Mouse (Mus musculus): ENCODE results near the gene Notch4. TPM values are rescaled to one million over a fixed set of nuclear protein-coding genes. Genes with fewer than 3 reads are reported as not detected.

Notch4 gene
- polyA plus RNA-seq, 1 experiment, result 4.3 TPM

DNA sequence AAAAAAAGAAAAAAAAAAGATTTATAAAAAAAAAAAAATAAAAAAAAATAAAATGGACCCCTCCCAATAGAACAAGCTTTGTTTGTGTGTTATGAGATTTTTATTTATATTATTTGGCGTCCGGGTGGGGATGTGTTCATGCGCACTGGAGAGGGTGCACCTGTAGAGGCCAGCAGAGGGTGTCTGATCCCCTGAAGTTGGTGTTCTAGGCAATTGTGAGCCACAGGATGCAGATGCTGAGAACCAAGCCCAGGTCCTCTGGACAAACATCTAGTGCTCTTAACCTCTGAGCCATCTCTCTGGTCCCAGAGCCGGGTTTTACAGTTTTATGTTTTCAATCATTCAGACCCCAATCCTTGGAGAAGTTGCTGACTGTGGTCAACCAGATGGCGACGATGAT is 3.6 kb upstream of the Notch4 start:
- no peak overlapping the region for H3K27ac ChIP-seq (ENCODE audit: insufficient read depth, low read length)
- 92% methylated on average over 6 of the region's 6 CpGs for WGBS
- no peak for DNase-seq
- no peaks in the 10 kb centered on the region for H3K4me1 ChIP-seq (ENCODE audit: control insufficient read depth, insufficient read depth, low read length)
- H3K4me3 ChIP-seq (replicated peaks; ENCODE audit: insufficient read depth, low read depth, low read length), result no peak overlapping the region
- no peak for TF ChIP-seq CTCF (IDR thresholded peaks at IDR 0.05; ENCODE audit: borderline replicate concordance, insufficient read depth, low read depth, low read length)
- no peak for TF ChIP-seq POLR2A (IDR thresholded peaks at IDR 0.05; ENCODE audit: borderline replicate concordance, insufficient read depth, low read length)
- no peaks in the 10 kb centered on the region for H3K27me3 ChIP-seq (ENCODE audit: control insufficient read depth, insufficient read depth, low read length)

DNA sequence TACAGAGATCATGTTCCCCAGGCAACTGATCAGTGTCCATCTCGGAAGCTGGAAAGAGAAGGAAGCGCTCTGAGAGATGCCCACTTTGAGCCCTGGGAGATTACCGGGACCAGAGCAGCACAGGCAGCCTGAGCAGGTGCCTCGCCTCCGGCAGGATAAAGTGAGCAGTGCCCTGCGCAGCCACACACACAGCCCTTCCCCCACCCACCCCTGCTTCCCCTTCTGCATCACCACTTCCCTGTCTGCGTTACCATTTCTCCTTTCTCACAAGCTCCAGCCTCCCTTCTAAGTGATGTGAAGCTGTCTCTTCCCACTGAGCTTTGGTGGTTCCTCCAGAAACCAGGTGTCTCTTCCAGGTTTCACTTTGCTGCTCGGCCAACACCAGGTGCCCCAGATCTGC is 2.9 kb upstream of the Notch4 start:
- TF ChIP-seq POLR2A (IDR thresholded peaks at IDR 0.05; ENCODE audit: borderline replicate concordance, insufficient read depth, low read length) (no peak), CTCF (IDR thresholded peaks at IDR 0.05; ENCODE audit: borderline replicate concordance, insufficient read depth, low read depth, low read length) (no peak)
- 51% methylated on average over 8 of the region's 8 CpGs for WGBS
- no peaks in the 10 kb centered on the region for H3K4me1 ChIP-seq (ENCODE audit: control insufficient read depth, insufficient read depth, low read length)
- no peak for DNase-seq
- no peak overlapping the region for H3K27ac ChIP-seq (ENCODE audit: insufficient read depth, low read length)
- no peaks in the 10 kb centered on the region for H3K27me3 ChIP-seq (ENCODE audit: control insufficient read depth, insufficient read depth, low read length)
- H3K4me3 ChIP-seq (replicated peaks; ENCODE audit: insufficient read depth, low read depth, low read length), result no peak overlapping the region

- no peak for TF ChIP-seq POLR2A (IDR thresholded peaks at IDR 0.05; ENCODE audit: borderline replicate concordance, insufficient read depth, low read length)
- TF ChIP-seq CTCF (IDR thresholded peaks at IDR 0.05; ENCODE audit: borderline replicate concordance, insufficient read depth, low read depth, low read length), result 0 out of 2 replicates have a peak, but pooled peaks have one; percentile 3
- no peaks in the 10 kb centered on the region for H3K4me1 ChIP-seq (ENCODE audit: control insufficient read depth, insufficient read depth, low read length)
- no peaks in the 10 kb centered on the region for H3K27me3 ChIP-seq (ENCODE audit: control insufficient read depth, insufficient read depth, low read length)
- no peak overlapping the region for H3K4me3 ChIP-seq (replicated peaks; ENCODE audit: insufficient read depth, low read depth, low read length)
- no peak overlapping the region for H3K27ac ChIP-seq (ENCODE audit: insufficient read depth, low read length)
- WGBS, result 59% methylated on average over 3 of the region's 3 CpGs
- no peak for DNase-seq
Measured at GRCm38 (mm10) chr17:34562595-34562994, 1.5 kb upstream of the Notch4 start.

DNA sequence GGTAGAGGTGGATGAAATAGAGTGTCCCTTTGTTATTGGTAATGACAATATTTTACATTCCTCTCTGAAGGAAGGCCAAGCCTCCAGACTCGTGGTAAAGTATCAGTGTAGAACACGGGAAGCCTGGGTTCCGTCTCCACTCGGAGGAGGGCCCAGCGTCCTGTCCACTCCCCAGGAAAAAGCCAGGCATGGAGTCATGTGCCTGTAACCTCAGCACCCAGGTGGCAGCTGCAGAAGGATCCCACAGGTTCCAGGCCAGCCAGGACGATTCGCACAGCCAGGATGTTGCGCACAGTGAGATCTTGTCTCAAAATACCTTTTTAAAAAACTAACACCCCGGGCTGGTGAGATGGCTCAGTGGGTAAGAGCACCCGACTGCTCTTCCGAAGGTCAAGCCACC is 714 bp upstream of the Notch4 start:
- TF ChIP-seq POLR2A (IDR thresholded peaks at IDR 0.05; ENCODE audit: borderline replicate concordance, insufficient read depth, low read length) (no peak), CTCF (IDR thresholded peaks at IDR 0.05; ENCODE audit: borderline replicate concordance, insufficient read depth, low read depth, low read length) (no peak)
- WGBS, result 78% methylated on average over 11 of the region's 11 CpGs
- Histone ChIP-seq H3K4me1 (ENCODE audit: control insufficient read depth, insufficient read depth, low read length) (no peaks in the 10 kb centered on the region), H3K27me3 (ENCODE audit: control insufficient read depth, insufficient read depth, low read length) (no peaks in the 10 kb centered on the region), H3K27ac (ENCODE audit: insufficient read depth, low read length) (no peak overlapping the region), H3K4me3 (replicated peaks; ENCODE audit: insufficient read depth, low read depth, low read length) (no peak overlapping the region)
- no peak for DNase-seq

GRCm38 (mm10) chr17:34564796-34565195 is 728 bp downstream of the Notch4 start:
- Histone ChIP-seq H3K4me1 (ENCODE audit: control insufficient read depth, insufficient read depth, low read length) (no peaks in the 10 kb centered on the region), H3K4me3 (replicated peaks; ENCODE audit: insufficient read depth, low read depth, low read length) (no peak overlapping the region), H3K27ac (ENCODE audit: insufficient read depth, low read length) (peak overlapping the region; percentile 33; the same call in 1 of the 2 replicates), H3K27me3 (ENCODE audit: control insufficient read depth, insufficient read depth, low read length) (no peaks in the 10 kb centered on the region)
- TF ChIP-seq CTCF (IDR thresholded peaks at IDR 0.05; ENCODE audit: borderline replicate concordance, insufficient read depth, low read depth, low read length), result no peak
- TF ChIP-seq POLR2A (IDR thresholded peaks at IDR 0.05; ENCODE audit: borderline replicate concordance, insufficient read depth, low read length), result no peak
- WGBS, result 52% methylated on average over 3 of the region's 3 CpGs
- no peak for DNase-seq

GRCm38 (mm10) chr17:34567311-34567710 is 3.2 kb downstream of the Notch4 start:
- WGBS, result 64% methylated on average over 9 of the region's 9 CpGs
- no peaks in the 10 kb centered on the region for H3K4me1 ChIP-seq (ENCODE audit: control insufficient read depth, insufficient read depth, low read length)
- DNase-seq, result no peak
- no peak for TF ChIP-seq POLR2A (IDR thresholded peaks at IDR 0.05; ENCODE audit: borderline replicate concordance, insufficient read depth, low read length)
- TF ChIP-seq CTCF (IDR thresholded peaks at IDR 0.05; ENCODE audit: borderline replicate concordance, insufficient read depth, low read depth, low read length), result no peak
- no peak overlapping the region for H3K4me3 ChIP-seq (replicated peaks; ENCODE audit: insufficient read depth, low read depth, low read length)
- H3K27me3 ChIP-seq (ENCODE audit: control insufficient read depth, insufficient read depth, low read length), result no peaks in the 10 kb centered on the region
- H3K27ac ChIP-seq (ENCODE audit: insufficient read depth, low read length), result no peak overlapping the region

- no peaks in the 10 kb centered on the region for H3K27me3 ChIP-seq (ENCODE audit: control insufficient read depth, insufficient read depth, low read length)
- no peak overlapping the region for H3K27ac ChIP-seq (ENCODE audit: insufficient read depth, low read length)
- TF ChIP-seq CTCF (IDR thresholded peaks at IDR 0.05; ENCODE audit: borderline replicate concordance, insufficient read depth, low read depth, low read length) (no peak), POLR2A (IDR thresholded peaks at IDR 0.05; ENCODE audit: borderline replicate concordance, insufficient read depth, low read length) (no peak)
- H3K4me3 ChIP-seq (replicated peaks; ENCODE audit: insufficient read depth, low read depth, low read length), result no peak overlapping the region
- H3K4me1 ChIP-seq (ENCODE audit: control insufficient read depth, insufficient read depth, low read length), result no peaks in the 10 kb centered on the region
- DNase-seq, result no peak
- 41% methylated on average over 13 of the region's 13 CpGs for whole genome bisulfite sequencing
Measured at GRCm38 (mm10) chr17:34568421-34568820, 4.4 kb downstream of the Notch4 start.

DNA sequence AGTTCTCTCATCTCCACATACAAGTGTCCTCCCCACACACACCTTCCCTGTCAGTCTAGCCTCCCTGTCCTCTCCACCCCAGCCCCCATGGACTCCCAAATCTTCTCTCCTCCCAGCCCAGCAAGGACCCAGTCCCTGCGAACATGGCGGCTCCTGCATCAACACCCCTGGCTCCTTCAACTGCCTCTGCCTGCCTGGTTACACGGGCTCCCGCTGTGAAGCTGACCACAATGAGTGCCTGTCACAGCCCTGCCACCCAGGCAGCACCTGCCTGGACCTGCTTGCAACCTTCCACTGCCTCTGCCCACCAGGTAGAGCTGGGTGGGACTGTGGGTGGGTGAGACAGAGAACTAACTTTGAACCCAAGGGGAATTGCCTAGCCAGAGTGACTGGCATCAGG is 5.9 kb downstream of the Notch4 start:
- 64% methylated on average over 4 of the region's 4 CpGs for WGBS
- no peak for DNase-seq

More for the DNA sequence above, 5.9 kb downstream of the Notch4 start:
- Histone ChIP-seq H3K4me3 (replicated peaks; ENCODE audit: insufficient read depth, low read depth, low read length) (no peak overlapping the region), H3K4me1 (ENCODE audit: control insufficient read depth, insufficient read depth, low read length) (no peaks in the 10 kb centered on the region), H3K27me3 (ENCODE audit: control insufficient read depth, insufficient read depth, low read length) (no peaks in the 10 kb centered on the region), H3K27ac (ENCODE audit: insufficient read depth, low read length) (no peak overlapping the region)
- TF ChIP-seq POLR2A (IDR thresholded peaks at IDR 0.05; ENCODE audit: borderline replicate concordance, insufficient read depth, low read length) (no peak), CTCF (IDR thresholded peaks at IDR 0.05; ENCODE audit: borderline replicate concordance, insufficient read depth, low read depth, low read length) (no peak)

All from cerebellum, adult 2 months (tissue).